Mouse (Mus musculus) CD4-positive, CD25-positive, alpha-beta regulatory T cell, adult 4 months (primary cell): ENCODE results near the gene Zfp341. TPM values are rescaled to one million over a fixed set of nuclear protein-coding genes. Genes with fewer than 3 reads are reported as not detected.

Experiments
- ATAC-seq: one replicate; pipeline ENCODE4 v1.8.0; 2017
- polyA plus RNA-seq, 2 experiments: library from polyadenylated mRNA; unstranded; fragments of 100-300 nt; shearing (Covaris generic); gene quantifications; one replicate each; pipeline ENCODE4 v1.2.1; 2017

Zfp341 gene
- polyA plus RNA-seq, 2 experiments from 2014 or later: 0.39 to 0.93 TPM

DNA sequence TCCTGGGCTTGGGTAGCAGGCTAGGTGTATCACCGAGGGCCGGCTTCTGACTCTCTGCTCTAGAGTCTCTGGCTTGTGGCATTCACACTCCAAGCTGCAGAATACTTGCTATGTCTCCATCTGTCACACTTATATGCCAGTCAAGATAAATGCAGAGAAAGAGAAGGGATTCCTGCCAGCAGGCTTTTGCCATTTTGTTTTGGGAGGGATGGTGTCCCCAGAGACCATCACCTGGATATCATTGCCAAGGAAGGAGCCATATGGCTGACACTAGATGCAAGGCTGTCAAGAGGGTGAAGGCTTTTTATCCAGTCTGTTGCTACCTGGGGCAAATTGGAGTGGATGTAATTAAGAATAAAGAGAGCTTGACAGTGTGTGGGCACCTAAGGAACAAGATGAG, 22.7 kb downstream of the Zfp341 start:
- no peak for ATAC-seq

DNA sequence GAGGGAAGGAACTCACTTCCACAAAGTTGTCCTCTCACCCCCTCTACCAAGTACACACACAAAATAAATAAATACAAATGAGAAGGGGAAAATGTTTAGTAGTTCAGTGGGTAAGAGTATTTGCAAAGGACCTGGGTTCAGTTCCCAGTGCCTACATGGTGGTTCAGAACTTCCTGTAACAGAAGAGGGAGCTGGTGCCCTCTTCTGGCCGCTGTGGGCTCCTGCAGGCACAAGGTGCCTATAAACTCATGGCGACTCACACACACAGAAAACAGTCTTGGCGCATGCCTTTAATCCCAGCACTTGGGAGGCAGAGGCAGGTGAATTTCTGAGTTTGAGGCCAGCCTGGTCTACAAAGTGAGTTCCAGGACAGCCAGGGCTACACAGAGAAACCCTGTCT, 25.4 kb downstream of the Zfp341 start:
- ATAC-seq: no peak

DNA sequence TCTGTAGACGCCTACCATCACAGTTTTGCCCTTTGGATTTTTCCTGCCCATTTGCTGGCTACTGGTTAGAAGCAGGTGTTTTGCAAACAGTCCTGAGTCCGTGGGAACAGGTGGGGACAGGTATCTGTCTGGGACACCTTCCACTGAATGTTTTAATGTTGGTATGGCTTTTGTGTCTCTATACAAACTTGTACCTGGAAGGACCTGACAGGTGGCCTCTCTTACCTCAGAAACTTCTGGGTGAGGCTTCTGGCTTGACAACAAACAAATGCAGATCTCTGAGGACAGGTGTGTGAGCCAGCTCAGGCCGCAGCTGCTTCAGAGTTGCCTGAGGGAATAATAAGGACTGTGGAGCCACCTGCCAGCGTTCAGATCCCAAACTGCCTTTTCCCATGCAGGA, 26.0 kb downstream of the Zfp341 start:
- ATAC-seq: no peak

DNA sequence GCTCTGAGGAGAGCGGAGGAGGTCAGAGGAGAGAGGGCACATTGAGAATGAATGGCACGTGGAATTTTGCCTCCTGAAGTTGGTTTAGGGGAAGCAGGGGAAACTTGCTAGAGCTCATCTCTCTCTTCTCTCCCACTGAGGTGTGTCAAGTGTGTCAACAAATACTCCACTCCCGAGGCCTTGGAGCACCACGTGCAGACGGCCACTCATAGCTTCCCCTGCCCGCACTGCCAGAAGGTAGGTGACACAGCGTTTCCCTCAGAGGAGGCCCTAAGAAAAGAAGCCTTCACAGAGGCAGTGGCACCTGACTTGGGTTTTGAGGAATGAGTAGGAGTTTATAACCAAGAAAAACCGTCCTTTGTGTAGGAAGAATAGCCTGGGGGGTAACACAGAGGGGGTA, 28.1 kb downstream of the Zfp341 start:
- no peak for ATAC-seq

DNA sequence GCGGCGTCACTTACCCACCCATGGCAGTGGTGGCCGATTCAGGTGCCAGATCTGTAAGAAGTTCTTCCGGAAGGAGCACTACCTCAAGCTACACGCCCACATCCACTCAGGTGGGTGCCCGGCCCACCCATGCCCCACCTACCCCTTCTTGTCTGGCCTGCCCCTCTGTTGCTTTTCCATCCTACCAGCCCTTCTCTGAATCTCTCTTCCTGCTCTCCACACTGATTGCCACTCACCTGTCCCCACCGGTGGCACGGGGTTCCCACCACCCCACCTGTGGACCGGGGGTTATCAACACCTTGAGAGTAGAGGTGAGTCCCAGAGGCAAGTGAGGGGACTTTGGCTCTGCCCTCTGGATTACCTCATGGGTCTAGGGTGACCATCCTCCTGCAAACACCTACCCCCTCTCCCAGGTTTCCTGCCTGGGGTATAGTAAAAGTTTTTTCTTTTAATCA, 28.9 kb downstream of the Zfp341 start:
- no peak for ATAC-seq

DNA sequence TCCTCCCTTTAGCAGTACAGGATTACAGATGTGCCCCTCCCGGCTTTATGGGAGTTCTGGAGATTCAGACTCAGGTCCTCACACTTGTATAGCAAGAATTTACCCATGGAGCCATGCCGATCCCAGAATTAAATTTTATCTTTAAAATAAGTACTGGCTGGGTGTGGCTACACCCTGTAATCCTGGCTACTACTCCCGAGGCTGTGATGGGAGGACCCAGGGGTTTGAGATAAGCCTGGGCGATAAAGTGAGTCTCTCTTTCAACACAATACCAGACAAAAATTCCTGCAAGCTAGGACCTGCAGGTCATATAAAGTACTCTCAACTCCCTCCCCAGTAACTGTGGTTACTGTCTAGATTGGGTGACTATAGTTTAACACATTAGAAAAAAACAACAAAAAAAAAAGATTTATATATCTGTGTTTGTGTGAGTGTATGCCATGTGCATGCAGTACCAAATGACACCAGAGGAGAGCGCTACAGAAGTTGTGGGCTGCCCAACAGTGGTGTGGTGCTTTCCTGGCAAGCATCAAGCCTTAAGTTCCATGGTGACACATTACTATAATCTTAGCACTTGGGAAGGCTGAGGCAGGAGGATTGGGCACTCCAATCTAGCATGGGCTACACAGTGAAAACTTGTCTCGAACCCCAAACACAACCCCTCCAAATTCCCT, 29.8 kb downstream of the Zfp341 start:
- ATAC-seq: no peak

DNA sequence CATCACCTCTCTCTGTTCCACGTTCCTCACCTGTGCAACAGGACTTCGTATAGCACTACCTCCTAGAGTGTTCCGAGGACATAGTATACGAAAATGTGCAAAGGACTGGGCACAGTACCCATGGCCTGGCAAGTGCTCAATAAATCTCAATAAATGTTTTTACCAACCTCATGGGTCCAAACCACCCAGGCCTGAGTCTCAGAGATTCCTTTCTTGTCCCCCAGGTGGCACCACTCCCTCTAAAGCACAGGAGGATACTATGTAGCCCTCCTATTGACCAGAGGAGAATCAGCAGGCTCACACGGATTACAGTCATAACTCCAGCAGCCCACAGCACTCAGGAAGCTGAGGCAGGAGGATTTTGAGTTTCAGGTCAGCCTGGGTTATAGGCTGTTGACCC, 33.5 kb downstream of the Zfp341 start:
- ATAC-seq: no peak

DNA sequence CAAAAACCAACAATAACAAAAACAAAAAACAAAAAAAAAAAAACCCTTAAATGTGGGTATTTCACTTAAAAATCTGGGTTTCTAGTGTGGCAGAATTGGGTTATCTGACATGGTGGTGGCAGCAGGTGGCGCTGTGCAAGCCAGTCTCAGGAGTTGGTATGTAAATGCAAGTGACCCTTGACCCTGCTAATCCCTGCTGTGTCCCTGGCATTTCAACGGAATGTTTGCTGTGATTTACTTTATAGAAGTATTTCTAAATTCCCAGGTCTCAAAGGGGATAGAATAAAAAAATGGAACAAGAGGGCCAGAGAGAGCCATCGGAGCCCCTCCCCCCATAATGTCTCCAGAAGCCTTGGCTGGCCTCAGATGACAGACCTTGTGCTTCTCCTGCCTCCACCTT, 35.0 kb downstream of the Zfp341 start:
- ATAC-seq: no peak

DNA sequence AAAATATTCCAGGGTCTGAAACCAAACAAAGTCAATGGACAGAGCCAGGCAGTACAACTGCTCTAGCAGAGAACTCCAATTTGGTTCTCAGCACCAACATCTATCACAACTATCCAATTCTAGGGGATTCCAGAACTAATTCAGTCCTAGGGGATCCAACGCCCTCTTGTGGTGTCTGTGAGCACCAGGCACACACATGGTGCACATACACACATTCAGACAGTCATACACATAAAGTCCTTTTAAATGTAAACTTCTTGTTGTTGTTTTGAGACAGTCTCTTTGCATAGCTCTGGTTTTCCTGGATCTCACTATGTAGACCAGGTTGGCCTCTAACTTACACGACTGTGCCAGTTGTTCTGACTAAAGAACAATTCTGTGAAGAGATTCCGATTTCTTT, 37.3 kb downstream of the Zfp341 start:
- no peak for ATAC-seq

DNA sequence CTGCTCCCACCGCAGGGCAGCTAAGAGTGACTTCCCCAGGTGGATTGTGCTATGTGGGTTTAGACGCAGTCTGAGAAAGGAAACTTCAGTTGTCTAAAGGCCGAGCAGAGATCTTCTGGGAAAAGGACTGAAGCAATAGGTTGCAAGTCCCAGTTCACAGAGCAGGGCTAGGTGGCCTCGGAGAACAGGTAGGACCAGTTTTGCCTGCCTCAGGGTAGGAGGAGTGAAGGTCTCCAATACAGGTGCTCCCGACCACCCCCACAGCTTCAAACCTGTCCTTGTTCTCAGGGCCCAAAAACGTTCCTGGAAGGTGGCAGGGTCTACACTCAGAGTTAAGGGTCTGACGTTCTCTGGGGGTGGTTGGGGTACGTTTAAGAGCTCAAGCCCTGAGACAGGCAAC, 38.3 kb downstream of the Zfp341 start, which contains the start of gene Chmp4b:
Gene Chmp4b, plus strand, starts transcription at position 343 of the 400 bp plus-strand sequence.
- no peak for ATAC-seq

DNA sequence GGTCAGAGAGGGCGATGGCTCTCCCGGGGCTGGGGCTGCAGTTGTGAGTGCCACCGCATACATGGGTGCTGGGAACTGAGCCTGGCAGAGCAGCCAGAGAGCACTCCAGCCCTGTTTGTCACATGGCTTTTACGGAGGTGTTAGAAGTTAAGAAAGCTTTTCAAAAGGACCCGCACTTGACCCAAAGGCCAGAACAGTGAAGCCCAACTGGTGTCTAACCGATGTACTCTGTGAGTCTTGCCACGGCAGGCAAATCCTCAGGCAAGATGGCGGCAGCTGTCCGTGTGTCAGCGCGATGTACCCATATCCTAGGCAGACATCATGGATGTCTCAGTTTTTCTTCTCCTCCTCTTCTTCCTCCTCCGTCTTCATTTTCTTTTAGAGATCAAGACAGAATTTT, 41.9 kb downstream of the Zfp341 start:
- no peak for ATAC-seq

DNA sequence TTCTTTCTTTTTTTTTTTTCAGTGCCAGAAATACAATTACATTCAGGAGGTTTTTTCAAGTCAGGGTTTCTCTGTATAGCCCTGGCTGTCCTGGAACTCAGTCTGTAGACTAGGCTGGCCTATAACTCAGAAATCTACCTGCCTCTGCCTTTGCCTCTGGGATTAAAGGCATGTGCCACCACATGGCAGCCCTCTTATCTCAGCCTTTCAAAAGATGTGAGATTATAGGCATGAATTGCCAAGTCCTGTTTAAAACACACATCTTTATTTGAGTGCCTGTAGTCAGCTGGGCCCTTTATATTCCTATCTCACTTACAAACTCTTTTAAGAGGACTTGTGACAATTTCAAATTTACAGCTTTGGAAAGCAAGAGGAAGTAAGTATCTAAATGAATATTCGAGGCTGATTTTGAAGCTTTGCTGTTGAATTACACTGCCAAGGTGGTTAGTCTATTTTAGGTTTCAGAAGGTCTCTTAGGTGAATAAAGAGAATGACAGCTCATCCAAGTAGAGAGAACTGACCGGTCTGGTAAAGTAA, 42.8 kb downstream of the Zfp341 start:
- no peak for ATAC-seq

DNA sequence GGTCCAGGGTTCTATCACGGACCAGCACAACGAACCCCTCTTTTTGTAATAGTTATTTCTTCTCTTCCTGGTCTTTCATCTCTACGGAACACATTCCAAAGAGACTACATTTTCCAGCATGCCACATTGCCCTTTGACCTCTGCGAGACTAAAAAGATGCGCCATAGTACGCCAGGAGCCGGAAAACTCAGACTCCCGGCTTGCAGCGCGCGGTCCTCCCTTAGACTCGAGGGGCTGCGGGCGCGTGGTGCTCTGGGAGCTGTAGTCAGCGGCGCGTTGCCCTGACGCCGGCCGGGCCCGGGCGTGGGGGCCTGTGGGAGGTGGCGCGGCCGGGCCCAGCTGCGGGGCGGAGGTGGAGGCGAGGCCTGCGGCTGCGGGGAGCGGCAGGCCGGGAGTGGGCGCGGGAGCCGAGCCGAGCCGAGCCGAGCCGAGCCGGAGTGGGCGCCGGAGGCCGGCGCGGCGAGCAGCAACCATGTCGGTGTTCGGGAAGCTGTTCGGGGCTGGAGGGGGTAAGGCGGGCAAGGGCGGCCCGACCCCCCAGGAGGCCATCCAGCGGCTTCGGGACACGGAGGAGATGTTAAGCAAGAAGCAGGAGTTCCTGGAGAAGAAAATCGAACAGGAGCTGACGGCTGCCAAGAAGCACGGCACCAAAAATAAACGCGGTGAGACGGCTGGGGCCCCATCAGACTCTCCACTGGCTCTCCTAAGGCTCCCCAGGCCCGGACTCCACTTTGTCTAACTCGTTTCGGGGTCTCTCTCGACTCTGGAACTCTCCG, 43.8 kb downstream of the Zfp341 start:
- peak; percentile 90 for ATAC-seq

DNA sequence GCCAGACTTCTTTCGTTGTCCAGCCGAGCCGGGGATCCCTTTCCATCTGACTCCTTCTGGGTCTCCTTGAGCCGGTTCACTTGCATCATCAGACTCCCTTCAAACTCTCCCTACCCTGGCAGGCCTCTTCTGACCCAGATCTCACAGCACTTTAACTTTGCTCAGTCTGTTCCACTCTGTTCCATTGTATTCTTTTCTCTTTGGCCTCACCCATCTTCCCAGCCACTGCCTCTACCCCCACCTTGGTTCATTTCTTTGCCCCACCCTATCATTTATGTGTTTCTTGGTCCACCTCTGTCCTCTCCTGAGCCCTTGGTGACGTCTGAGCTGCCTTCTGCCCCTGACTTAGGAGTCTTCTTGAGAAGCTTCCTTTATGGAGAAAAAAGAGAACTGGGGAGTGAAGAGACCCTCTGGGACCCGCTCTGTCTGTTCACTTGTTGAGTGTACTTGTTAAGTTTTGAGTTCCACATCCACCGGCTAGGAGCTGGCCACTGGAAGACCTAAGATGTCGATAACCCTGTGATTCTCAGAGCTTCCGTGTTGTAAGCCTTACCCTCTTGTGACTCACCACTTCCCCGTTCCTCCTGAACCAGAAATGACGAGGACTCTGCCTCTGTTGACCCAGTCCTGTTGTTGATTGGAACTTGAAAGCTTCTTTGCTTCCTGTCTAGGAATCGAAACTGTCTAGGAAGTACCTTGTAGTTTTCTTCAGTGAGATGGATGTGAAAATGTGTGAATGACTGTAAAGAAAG, 44.6 kb downstream of the Zfp341 start:
- peak; percentile 70 for ATAC-seq

DNA sequence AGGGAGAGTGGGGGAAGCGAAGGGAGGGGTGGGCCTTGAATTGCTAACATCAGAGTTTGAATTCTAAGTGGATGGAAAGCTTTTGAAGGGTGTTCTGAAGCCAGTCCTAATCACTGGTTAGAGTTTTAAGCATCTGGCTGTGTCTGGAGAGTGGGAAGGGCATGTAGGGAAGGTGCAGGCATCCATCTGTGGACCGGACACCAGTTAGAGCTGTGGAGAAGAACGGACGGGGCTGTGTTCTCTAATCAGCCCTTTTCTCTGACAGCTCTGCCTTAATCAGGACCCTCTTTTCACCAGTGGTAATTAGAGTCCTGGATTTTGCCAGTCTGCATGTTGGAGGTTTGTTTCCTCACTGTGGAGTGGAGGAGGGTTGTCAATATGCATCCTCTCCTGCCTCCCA, 46.0 kb downstream of the Zfp341 start:
- no peak for ATAC-seq

DNA sequence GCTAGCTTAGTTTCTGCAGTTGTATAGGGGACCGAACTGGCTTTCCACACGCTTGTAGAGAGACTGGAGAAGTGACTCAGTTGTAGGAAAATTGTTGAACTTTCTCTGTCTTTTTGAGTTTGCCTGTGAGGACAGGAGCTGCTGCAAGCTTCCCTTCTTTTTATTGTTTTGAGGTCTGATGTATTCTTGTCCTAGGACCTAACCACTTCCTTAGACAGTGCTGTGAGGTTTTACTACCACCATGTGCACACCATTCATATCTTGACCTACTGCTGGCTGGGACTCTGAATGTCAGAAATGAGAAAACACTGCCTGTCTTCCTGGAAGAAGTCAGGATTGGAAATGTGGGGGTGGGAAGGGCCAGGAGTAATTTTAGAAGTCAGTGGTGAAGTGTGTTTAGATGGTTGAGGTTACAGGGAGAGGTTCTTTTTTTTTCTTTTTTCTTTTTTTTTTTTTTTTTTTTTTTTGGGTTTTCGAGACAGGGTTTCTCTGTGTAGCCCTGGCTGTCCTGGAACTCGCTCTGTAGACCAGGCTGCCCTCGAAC, 46.5 kb downstream of the Zfp341 start:
- ATAC-seq: no peak

DNA sequence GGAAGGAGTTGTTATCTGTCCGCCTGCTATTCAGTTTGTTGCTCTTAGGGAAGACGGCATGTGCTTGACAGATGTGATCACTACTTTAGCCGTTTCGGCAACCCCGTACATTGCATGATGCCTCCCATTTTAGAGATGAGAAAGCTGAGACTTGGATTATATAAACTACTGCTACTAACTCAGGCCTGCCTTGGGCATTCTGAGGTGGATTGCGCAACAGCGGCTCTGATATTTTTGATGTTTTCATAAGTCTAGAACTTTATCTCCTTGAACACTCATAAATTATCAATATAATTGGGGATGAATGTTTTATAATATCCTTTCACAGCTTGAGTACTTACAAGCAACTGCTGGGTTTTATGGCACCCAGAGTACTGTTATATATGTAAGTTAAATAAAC, 55.6 kb downstream of the Zfp341 start:
- ATAC-seq: no peak

DNA sequence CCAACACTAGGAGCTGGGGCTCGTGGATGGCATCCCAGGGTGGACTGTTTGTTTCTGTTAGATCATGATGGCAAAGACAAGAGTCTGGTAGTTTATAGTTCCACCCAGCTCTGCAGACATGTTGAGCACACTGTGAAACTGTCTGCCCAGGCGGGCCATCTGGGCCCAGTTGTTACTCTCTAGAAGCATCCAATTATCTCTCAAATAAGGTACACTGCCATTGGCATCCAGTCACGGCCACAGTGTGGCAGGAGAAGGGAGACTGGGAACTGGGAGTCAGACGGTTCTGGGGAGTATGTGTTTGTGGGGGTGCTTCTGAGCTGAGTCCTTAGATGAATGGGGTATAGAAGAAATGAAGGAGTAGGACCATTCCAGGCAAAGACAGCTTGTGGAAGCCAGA, 57.0 kb downstream of the Zfp341 start:
- no peak for ATAC-seq

DNA sequence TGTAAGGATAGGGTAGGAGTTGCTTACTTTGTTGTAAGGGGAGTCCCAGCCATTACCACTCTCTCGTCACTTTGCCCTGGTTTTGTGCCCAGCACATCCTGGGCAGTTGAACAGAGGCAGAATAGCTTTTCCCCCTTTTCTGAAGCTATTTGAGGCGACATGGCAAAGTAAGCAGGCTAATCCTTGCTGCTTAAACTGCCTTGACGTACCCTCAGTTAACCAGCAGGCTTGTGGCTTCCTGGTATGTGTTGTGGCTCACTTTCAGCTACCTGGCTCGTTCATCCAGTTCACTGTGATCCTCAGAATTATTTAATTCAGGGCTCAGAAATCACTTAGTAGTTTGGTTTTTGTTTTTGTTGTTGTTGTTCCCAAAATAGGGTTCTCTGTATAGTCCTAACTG, 57.6 kb downstream of the Zfp341 start:
- no peak for ATAC-seq

DNA sequence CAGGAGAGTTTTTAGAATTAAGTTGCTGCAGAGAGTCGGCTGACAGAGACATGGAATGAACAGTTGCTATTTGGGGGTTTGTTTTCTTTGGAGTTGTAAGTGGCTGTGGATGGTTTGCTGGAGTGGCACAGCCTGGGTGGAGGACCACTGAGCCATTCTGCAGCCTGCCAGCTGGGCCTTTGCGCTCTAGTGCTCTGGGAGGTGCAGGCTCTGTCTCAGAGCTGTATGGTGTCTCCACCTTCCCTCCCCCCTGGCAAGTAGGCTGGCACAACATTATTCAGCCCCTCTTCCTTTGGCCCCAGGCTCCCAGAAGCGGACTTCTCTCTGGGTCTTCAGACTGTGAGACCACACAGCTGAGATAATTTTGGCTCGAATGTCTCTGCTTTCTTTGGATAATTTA, 60.9 kb downstream of the Zfp341 start:
- no peak for ATAC-seq

DNA sequence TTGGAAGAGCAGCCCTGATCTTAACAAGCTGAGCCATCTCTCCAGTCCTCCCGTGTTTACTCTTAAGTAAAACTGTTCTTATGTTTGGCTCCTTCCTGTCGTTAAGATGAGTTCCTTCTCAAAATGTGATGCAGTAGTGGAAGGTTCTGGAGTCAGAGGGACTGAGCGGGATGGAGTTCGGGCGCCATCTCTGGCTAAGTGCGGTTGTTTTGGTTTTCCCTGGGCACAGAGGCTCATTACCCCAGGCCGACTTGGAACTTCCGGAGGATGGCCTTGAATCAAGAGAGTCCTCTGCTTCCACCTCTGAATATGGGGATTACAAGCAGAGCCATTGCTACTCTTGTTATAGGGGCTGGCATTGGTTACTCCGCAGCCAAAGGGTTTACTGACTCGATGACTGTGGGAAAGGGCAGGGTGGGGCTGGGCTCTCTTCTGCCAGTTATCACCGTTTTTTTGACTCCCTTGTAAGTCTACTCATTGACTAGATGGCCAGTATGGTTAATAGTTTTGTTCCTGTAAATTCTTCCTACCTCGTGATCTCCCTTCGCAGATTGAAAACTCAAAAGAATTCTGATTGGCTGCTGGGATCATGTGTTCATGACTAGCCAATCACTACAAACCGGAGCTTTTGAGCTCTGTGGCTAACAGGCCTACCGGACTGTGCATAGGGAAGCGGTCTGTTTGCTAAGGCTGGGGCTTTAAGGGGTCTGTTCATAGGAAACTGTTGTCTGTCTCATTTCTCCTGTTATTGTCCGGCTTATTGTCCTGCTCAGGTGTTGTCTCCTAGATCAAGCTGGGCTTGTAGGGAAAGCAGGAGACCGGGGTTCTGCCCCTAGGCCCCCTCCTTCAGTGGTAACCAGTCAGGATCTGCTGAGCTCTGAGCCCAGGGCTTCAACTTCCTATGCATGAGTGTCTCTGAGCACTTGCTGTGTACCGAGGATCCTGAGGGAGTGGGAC, 63.8 kb downstream of the Zfp341 start:
- ATAC-seq: no peak

DNA sequence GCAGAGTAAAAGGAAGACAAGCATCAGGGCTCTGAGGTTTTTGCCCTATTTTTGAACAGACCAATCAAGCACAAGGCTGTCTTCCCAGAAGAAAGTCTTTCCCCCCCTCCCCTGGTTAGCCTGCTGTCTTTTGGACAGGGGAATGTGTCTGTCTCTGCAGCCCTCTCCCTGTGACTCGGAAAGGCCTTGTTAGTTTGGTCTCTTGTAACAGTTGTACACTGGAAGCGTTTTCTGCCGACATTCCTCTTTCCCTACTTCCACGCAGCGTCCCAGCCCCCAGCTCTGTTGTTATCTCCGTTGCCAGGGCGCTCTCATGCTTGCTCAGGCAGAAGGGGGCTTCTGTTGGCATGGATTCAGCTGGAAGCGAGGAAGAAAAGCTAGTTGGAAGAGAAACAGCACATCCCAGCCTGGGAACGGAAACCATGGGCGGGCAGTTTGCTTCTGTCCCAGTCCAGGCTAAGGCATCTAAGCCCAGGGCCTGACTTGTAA, 64.6 kb downstream of the Zfp341 start:
- no peak for ATAC-seq
